Mouse (Mus musculus) cortical plate, adult 2 months (tissue): ENCODE results near the gene Toe1. TPM values are rescaled to one million over a fixed set of nuclear protein-coding genes. Genes with fewer than 3 reads are reported as not detected.

Experiments
- H3K27ac ChIP-seq: fragments of 200-500 bp; 2 replicates; pipeline ENCODE4 v1.5.1; 2012; ENCODE audit warnings: low read length, control low read depth, inconsistent platforms; ENCODE audit not compliant: insufficient read depth
- H3K4me1 ChIP-seq: fragments of 200-500 bp; 2 replicates; pipeline ENCODE4 v1.6.1; 2011; ENCODE audit warnings: low read length; ENCODE audit not compliant: control insufficient read depth, insufficient read depth
- H3K4me3 ChIP-seq: fragments of 200-500 bp; 2 replicates; pipeline ENCODE4 v1.5.1; 2011; ENCODE audit warnings: mild to moderate bottlenecking, low read length, control low read depth; ENCODE audit not compliant: insufficient read depth
- CTCF ChIP-seq: fragments of 200-500 bp; IDR thresholded peaks from 2 replicates; pipeline ENCODE4 v1.5.1; 2011; ENCODE audit warnings: mild to moderate bottlenecking, control low read depth, low read length; ENCODE audit not compliant: insufficient read depth; ENCODE audit errors: extremely low read depth
- POLR2A ChIP-seq: fragments of 200-500 bp; IDR thresholded peaks from 2 replicates; pipeline ENCODE4 v1.6.1; 2011; ENCODE audit warnings: mild to moderate bottlenecking, low read length, control low read depth; ENCODE audit not compliant: insufficient read depth; ENCODE audit errors: extremely low read depth
- polyA plus RNA-seq: library from polyadenylated mRNA; depleted of rRNA; stranded (reverse); fragments of >200 nt; gene quantifications from 2 replicates; pipeline ENCODE4 v1.2.3, GENCODE M21; 2012

Toe1 gene
- polyA plus RNA-seq, 1 experiment, result 22.2 TPM

- TF ChIP-seq POLR2A (no peak), CTCF (peak; percentile 76)
- H3K4me1 ChIP-seq, result no peaks in the 10 kb centered on the region
- H3K27ac ChIP-seq, result no peak overlapping the region
- no peak overlapping the region for H3K4me3 ChIP-seq
Measured at GRCm38 (mm10) chr4:116827819-116828218, 20.4 kb upstream of the Toe1 start.

- Histone ChIP-seq H3K4me1 (no peaks in the 10 kb centered on the region), H3K4me3 (peak overlapping the region; percentile 45), H3K27ac (peak overlapping the region; percentile 14; the same call in 1 of the 2 replicates)
- TF ChIP-seq CTCF, result no peak
- TF ChIP-seq POLR2A, result peak; percentile 81
Measured at GRCm38 (mm10) chr4:116824541-116825004, 17.1 kb upstream of the Toe1 start.

- H3K4me3 ChIP-seq, result peak within 1 kb of the TSS; percentile 40
- H3K27ac ChIP-seq, result no peak within 1 kb of the TSS
Measured at GRCm38 (mm10) chr4:116821694-116822016, 14.2 kb upstream of the Toe1 start, which contains the start of gene Hpdl. TSS of gene Hpdl (minus strand) at chr4:116821707.

DNA sequence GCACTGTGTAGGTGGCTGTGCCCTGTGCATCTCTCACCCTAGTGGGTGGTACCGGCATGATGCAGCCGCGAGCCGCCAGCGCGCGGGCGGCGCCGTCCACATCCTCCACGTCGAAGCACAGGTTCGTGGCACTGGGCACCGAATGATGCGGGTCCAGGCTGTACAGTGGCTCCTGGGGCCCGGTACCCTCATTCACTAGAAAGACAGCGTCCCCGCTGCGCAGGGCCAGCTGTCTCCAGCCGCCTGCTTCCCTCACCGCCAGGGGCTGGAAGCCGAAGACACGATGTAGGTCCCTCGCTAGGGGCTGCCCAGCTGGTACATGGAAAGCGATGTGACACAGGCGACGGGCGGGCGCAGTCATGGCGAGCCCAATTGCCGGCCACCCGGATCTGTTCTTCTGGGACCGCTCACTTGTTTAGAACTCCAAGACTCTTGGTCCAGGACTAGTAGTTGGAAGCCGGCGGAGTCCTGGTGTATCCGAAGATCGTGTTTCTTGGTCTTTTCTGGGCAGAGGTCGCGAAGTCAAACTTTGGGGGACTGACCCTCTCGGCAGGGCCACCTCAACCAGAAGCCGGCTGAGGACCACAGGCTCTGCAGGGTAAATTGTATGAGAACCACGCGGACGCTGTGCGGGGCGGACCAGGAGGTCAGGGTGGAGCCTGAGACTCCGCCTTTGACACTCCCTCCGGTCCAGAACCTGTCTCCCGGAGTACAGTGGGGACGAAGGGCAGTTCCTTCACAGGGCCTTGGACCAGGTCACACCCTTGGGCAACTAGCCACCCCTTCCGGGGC is 13.7 kb upstream of the Toe1 start:
- no peak overlapping the region for H3K27ac ChIP-seq
- TF ChIP-seq CTCF (no peak), POLR2A (peak; percentile 42; the same call in 1 of the 2 replicates)
- no peaks in the 10 kb centered on the region for H3K4me1 ChIP-seq
- H3K4me3 ChIP-seq, result peak overlapping the region; percentile 40

More at GRCm38 (mm10) chr4:116821694-116822016, 14.2 kb upstream of the Toe1 start, which contains the start of gene Hpdl:
- no peaks in the 10 kb centered on the region for H3K4me1 ChIP-seq
- TF ChIP-seq POLR2A, result no peak
- no peak for TF ChIP-seq CTCF

DNA sequence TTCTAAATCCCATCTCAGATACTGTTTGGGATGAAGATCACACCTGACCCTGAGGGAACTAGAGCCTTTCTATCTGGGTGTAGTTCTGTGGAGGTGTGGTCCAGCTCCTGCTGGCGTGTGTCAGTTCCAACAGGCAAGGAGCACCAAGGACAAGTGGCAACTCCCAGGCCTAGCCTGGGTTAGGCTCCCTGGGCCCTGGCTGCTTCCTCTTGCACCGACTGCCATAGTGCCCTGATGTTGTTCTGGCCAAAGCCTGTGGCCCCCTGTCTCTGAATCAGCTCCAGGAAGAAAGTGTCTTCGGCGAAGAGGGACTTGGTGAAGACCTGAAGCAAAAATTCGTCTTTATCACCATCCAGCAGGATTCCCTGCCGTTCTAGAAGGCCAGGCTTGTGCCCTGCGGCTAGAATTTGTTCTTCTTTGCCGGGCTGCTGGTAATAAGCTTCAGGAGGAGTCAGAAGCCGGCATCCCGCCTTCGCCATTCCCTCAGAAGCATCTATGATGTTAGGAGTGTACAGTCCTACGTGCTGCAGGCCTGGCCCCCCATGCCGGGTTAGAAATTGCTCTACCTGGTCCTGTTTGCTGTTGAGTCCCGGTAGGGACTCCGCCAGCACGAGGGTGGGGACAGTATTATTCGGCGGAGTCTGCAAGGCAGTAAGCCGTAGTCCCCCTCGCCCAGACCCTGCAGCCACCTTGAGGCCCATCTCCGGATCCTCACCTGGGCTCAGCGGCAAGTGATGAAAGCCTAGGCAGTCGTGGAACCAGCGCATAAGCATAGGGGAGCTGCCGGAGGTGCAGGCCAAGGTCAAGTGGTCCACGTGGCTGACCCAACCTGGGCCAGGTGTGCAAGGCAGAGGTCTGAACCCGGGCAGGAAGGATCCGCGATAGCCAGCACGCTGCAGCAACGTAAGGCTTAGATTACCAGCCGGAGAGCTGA is 12.8 kb upstream of the Toe1 start:
- TF ChIP-seq CTCF (no peak), POLR2A (no peak)
- Histone ChIP-seq H3K27ac (no peak overlapping the region), H3K4me3 (peak overlapping the region; percentile 40), H3K4me1 (no peaks in the 10 kb centered on the region)

- Histone ChIP-seq H3K4me3 (no peak overlapping the region), H3K4me1 (no peaks in the 10 kb centered on the region), H3K27ac (no peak overlapping the region)
- TF ChIP-seq CTCF (no peak), POLR2A (no peak)
Measured at GRCm38 (mm10) chr4:116817486-116817885, 10.0 kb upstream of the Toe1 start.

DNA sequence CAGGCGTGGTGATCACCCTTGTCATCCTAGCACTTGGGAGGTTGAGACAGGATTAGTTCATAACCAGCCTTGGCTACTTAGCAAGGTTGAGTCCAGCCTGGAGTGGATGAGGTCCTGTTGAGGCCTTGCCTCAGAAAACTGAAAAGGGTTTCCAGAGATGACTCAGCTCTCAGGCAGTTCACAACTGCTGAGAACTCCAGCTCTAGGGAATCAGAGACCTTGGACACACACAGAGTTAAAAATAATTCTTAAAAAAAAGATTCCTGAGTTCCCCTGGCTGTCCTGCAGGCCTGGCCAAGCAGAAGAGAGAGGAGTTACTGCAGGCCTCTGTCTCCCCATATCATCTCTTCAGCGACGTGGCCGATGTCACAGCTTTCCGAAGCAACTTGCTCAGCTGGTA is 7.8 kb upstream of the Toe1 start:
- no peak overlapping the region for H3K27ac ChIP-seq
- H3K4me1 ChIP-seq, result no peaks in the 10 kb centered on the region
- TF ChIP-seq CTCF, result no peak
- no peak for TF ChIP-seq POLR2A
- no peak overlapping the region for H3K4me3 ChIP-seq

GRCm38 (mm10) chr4:116811012-116811411 is 3.6 kb upstream of the Toe1 start:
- no peak overlapping the region for H3K4me3 ChIP-seq
- no peak overlapping the region for H3K27ac ChIP-seq
- TF ChIP-seq CTCF, result no peak
- no peak for TF ChIP-seq POLR2A
- H3K4me1 ChIP-seq, result 0 out of 2 replicates have a peak, but pooled peaks cover 2% of the 10 kb centered on the region

- no peak overlapping the region for H3K27ac ChIP-seq
- H3K4me1 ChIP-seq, result no peaks in the 10 kb centered on the region
- H3K4me3 ChIP-seq, result no peak overlapping the region
- peak; percentile 34 for TF ChIP-seq CTCF
- no peak for TF ChIP-seq POLR2A
Measured at GRCm38 (mm10) chr4:116799901-116800300, 7.5 kb downstream of the Toe1 start.
